Mouse (Mus musculus): Measurements from ENCODE around the gene Mtch2. TPM values are rescaled to one million over a fixed set of nuclear protein-coding genes. Genes with fewer than 3 reads are reported as not detected.

The Mtch2 gene
- total RNA-seq (2023) = 10 to 100 TPM; 55.4 to 56.2 TPM

DNA sequence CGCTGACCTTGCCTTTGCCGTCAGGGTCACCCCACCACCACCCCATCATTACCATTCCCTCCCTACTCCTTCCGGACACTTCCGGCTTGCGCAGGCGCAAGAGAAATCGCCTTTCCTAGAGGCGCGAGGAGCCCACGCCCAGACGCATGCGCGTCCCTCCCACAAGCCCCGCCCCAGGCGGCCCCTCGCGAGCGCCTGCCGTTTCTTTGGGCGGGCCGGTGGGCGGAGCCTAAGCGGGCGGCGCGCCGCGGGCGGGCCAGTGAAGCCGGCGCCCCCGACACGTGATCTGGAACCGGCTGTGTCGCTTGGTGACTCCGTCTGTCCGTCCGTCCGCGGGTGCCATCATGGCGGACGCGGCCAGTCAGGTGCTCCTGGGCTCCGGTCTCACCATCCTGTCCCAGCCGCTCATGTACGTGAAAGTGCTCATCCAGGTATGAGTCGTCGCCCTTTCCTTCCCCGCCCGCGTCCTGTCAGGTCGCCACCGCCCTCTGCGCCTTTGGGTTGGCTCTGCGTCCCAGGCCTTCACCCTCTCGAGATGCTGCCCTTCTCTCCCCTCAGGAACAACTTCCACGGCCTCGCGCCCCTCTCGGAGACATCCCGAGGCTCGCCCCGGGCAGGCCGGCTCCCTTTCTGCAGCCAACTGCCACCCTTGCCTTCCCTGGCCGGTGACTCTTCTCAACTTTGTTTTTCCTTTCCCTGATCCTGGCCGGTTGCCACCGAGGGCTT lies at the start of gene Mtch2:
Mtch2 (plus strand) TSS at position 201 of the 726 bp plus-strand sequence.

DNA sequence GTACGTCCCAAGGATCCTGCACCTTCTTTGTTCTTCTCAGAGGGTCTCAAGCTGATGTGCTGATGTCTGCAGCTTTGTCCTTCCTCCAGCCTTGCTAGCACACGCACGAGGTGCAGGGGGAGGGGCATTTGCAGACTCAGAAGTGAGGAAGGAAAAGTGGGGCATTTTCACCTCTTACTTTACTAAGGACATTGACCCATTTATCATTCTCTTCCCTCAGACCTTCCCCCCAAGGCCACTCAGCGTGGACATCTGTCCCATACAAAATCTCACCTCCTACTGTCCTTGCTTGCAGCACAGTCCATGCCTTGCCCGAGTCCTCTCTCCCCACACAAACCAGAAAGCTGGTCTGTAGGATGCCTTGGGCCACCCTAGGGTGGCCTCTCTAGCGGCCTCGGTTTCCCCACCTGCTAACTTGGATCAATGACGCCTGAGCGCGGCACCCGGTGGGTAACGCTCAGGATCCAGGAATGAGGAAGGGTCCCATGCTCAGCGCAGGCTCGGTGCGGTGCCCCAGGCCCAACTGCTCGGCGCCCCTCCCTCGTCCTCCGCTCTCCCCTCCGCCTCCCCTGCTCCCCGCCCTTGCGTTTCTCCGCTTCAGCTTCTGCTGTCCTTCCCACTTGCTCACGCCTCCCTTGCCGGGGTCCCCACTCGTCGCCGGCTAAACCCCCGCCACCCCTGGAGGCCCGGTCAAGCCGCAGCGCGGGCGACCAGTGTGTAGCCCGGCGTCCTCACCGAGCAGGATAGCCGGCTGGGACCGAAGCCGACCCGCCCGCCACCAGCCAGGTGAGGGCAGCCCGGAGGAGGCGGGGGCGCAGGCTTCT lies 38.5 kb downstream of the Mtch2 start, which contains the start of gene C1qtnf4:
C1qtnf4 (plus strand) TSS at position 643 of the 824 bp plus-strand sequence.

DNA sequence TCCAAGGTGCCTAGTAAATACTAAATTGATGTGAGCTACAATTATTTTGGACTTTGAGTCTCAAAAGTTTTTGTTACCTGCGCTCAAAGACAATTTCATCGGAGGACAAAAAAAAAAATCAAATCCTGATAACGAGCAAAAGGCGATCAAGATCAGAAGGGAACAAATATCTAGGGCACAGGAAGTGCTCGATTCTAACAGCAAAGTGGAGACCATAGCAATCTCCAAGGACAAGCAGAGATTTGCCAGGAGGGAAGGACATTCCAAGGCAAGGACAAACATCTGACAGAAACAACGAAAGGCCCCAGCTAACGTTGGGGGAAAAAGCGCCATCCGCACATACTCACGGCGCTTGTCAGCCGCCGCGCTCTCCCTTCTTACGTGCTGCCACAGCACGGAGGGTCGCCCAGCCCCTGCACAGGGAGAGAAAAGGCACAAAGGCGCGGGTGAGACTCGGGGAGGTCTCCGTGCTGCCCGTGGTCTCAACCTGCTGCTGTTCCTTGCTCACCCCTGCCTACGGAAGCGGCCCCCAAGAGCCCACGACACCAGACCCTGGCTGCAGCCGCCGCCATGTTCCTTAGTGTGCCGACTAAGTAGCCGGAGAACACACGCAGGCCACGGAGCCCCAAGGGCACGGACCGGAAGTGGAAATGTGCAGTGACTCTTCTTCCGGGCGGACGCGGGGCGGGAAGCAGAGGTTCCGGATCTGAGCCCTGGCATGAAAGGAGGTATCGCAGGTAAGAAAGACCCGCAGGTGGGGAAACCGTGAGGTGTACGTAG lies 57.3 kb downstream of the Mtch2 start, which contains the start of the genes Kbtbd4 and Ndufs3:
Kbtbd4 (plus strand) TSS at position 665 of the 780 bp plus-strand sequence.
Ndufs3 (minus strand) TSS at position 752 of the 780 bp plus-strand sequence.

Other genes starting within 250 kb of the Mtch2 start
- gene Nup160, start 169.9 kb upstream of the Mtch2 start, total RNA-seq (2023) = 10 to 100 TPM; 33.0 to 34.0 TPM
- 100 to 1,000 TPM; 120 to 125 TPM for gene Fnbp4, start 101.8 kb upstream of the Mtch2 start, total RNA-seq (2023)
- under 1 TPM; 0.09 to 0.38 TPM for gene Agbl2, start 64.4 kb upstream of the Mtch2 start, total RNA-seq (2023)
- under 1 TPM in 1 of 2 experiments, not detected in 1; 0.26 TPM for gene C1qtnf4, start 38.7 kb downstream of the Mtch2 start, total RNA-seq (2023)
- gene Kbtbd4, start 57.6 kb downstream of the Mtch2 start, total RNA-seq (2023) = 10 to 100 TPM; 14.0 to 18.6 TPM
- 10 to 100 TPM; 45.5 to 56.8 TPM for gene Ndufs3, start 57.7 kb downstream of the Mtch2 start, total RNA-seq (2023)
- 10 to 100 TPM; 47.8 to 52.2 TPM for gene Celf1, start 93.2 kb downstream of the Mtch2 start, total RNA-seq (2023)
- gene Rapsn, start 188.5 kb downstream of the Mtch2 start, total RNA-seq (2023) = under 1 TPM in 1 of 2 experiments, not detected in 1; 0.46 TPM
- 100 to 1,000 TPM in 1 of 2 experiments, 10 to 100 TPM in 1; 96.4 to 105 TPM for gene Psmc3, start 206.9 kb downstream of the Mtch2 start, total RNA-seq (2023)
- gene Slc39a13, start 223.3 kb downstream of the Mtch2 start, total RNA-seq (2023) = 10 to 100 TPM; 13.3 to 20.9 TPM
- 100 to 1,000 TPM; 437 to 465 TPM for gene Spi1, start 235.2 kb downstream of the Mtch2 start, total RNA-seq (2023)